In the genomic region with DNA sequence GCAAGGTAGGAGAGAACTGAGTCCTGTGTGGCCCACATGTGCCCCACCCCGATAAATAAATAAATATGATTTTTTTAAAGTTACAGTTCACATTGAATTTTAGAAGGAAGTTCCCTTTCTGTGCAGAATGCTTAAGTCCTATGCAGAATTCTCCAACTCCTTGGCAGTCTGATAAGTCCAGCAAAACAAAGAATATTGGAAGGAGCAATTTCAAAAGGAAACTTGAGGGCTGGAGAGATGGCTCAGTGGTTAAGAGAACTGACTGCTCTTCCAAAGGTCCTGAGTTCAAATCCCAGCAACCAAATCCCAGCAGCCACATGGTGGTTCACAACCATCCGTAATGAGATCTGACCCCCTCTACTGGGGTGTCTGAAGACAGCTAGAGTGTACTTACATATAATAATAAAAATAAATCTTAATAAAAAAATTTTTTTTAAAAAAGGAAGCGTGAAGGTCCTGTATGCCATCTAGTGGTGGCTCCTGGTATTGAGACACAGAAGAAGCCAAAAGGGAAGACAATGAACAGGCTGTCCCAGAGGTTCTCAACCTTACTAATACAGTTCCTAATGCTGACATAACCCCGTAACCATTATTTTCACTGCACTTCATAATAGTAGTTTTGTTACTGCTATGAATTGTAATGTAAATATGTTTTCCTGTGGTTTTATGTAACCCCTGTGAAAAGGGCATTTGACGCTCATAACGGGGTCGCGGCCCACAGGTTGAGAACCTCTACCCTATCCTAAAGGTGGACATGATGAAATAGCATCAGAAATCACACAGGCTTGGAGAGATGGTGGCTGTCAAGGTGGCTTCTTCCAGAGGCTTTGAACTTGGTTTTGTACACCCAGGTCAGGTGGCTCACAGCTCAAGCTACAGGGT, we compare ENCODE assay signal across 9 mouse cellular contexts. TPM values are rescaled to one million over a fixed set of nuclear protein-coding genes. Genes with fewer than 3 reads are reported as not detected.
DNase-seq lines count a peak whose midpoint lies in the region; ATAC-seq and TF ChIP-seq lines count a peak whose summit lies in the region.
"Had no signal": no experiment of that assay in that cellular context is flagged by ENCODE, and none has a peak within 500 bp of the region (broad histone marks: within the 10 kb centered on the region; RNA-seq: fewer than 3 reads in every experiment).

No protein-coding gene starts in this region.

- H3K9me3 ChIP-seq in G1E (replicated peaks) = no peaks in the 10 kb centered on the region
- H3K9me3 ChIP-seq: neural tube, embryonic 13.5 days had no signal

- ATAC-seq in G1E (ENCODE audit: extremely low read depth, insufficient number of reproducible peaks, low FRiP score, poor library complexity, severe bottlenecking) = no peak

- no peaks in the 10 kb centered on the region for H3K4me1 ChIP-seq in lung, adult 2 months (ENCODE audit: control insufficient read depth, insufficient read depth, low read length)
- no peaks in the 10 kb centered on the region for H3K4me1 ChIP-seq in G1E (ENCODE audit: insufficient read depth, low read depth, low read length)

- 62% methylated on average over 8 of the region's 8 CpGs for WGBS in lung, adult 2 months

- peaks cover 39% of the 10 kb centered on the region for H3K27me3 ChIP-seq in G1E (ENCODE audit: insufficient read depth, low read length)
- H3K27me3 ChIP-seq: neural tube, embryonic 13.5 days had no signal

- H3K36me3 ChIP-seq in G1E (replicated peaks) = no peaks in the 10 kb centered on the region

- H3K4me3 ChIP-seq in lung, adult 2 months (replicated peaks; ENCODE audit: extremely low read depth, low read depth, low read length) = no peak overlapping the region
- no peak overlapping the region for H3K4me3 ChIP-seq in G1E (ENCODE audit: low read depth, low read length)
- H3K4me3 ChIP-seq: neural tube, embryonic 13.5 days had no signal

- peak; percentile 14; the same call in 1 of the 2 replicates for TF ChIP-seq CTCF in lung, adult 2 months (IDR thresholded peaks at IDR 0.05; ENCODE audit: insufficient read depth, low read length)
- peak; percentile 47 for TF ChIP-seq CTCF in G1E (IDR thresholded peaks at IDR 0.05; ENCODE audit: low read depth, low read length)

- DNase-seq in gastrocnemius, postnatal 10 days = peak; percentile 39
- no peak for DNase-seq in gastrocnemius, postnatal 25 days
- no peak for DNase-seq in lung, adult 2 months
- no peak for DNase-seq in lung, postnatal 25 days (ENCODE audit: low spot score)
- DNase-seq in G1E (ENCODE audit: low spot score) = no peak
- DNase-seq in embryo, embryonic 9.5 days (ENCODE audit: extremely low spot score) = peak; percentile 22
- DNase-seq in retina, adult 2 months (ENCODE audit: low read depth, low spot score) = peak; percentile 40
- no peak for DNase-seq in gastrocnemius, postnatal 36 days

- intact Hi-C loops in gastrocnemius, postnatal 36 days (cut with DNase I) = loop anchor here (1.0 kb wide), 1 partner anchor 37 kb away; no protein-coding TSS in a partner anchor

- no peak for TF ChIP-seq POLR2A in lung, adult 2 months (IDR thresholded peaks at IDR 0.05; ENCODE audit: borderline replicate concordance, extremely low read depth, low read depth, low read length)

RNA-seq across cellular contexts. Expression of a gene that starts 25.4 kb away (rescaled TPM):
- 10 to 100 TPM; 35.2 to 38.0 TPM for total RNA-seq in gastrocnemius, postnatal 10 days (2021)
- total RNA-seq in gastrocnemius, postnatal 25 days (2021) = 10 to 100 TPM; 22.2 to 25.0 TPM
- 12.6 and 14.2 TPM in 2 replicates for polyA plus RNA-seq in lung, adult 2 months (2012; rRNA removed)
- total RNA-seq in G1E (2014; fragmentation: Nextera tagmentation) (not detected in 2 replicates), G1E (2017) (0.06 and 0.33 TPM in 2 replicates)
- 0.26 and 0.31 TPM in 2 replicates for polyA plus RNA-seq in G1E (2012)
- total RNA-seq in gastrocnemius, postnatal 36 days (2021) = 10 to 100 TPM; 18.4 to 24.0 TPM

Comparison
In these comparisons a context has a peak if more than half of its experiments do, and no peak if none do; other contexts are left out.
1. DNase-seq: peak in gastrocnemius, postnatal 10 days (single experiment), embryo, embryonic 9.5 days (single experiment) and retina, adult 2 months (single experiment); none in gastrocnemius, postnatal 25 days (single experiment), lung, adult 2 months (single experiment), lung, postnatal 25 days (single experiment), G1E (single experiment) and gastrocnemius, postnatal 36 days (0 of 2).
2. RNA of a gene that starts 25.4 kb away (total RNA-seq): 35.2 to 38.0 TPM in gastrocnemius, postnatal 10 days, 22.2 to 25.0 TPM in gastrocnemius, postnatal 25 days and 18.4 to 24.0 TPM in gastrocnemius, postnatal 36 days; 0.06 to 0.33 TPM in G1E; every median in the first group is over 10 times any median in the second.